11 mouse cellular contexts compared by ENCODE assay signal in the genomic region with DNA sequence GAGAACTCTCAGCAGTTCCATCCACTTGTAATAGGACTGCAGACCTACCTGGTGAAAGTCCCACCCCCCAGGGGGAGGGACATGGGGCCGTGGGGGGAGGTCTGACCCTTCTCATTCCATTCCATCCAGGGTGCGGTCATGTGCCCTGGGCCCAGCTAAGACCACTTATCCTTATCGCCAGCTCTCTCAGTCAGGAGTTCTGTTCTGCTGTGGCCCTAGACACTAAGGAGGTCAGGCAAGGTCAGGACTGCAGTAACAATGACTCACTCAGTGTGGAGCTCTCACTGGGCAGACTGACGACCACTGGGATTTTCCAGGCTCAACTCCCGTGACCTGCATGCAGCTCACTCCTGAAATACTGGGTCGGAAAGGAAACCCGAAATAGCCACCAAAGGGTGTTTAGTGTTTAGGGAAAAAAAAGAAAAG. TPM values are rescaled to one million over a fixed set of nuclear protein-coding genes. Genes with fewer than 3 reads are reported as not detected.
DNase-seq lines count a peak whose midpoint lies in the region; ATAC-seq and TF ChIP-seq lines count a peak whose summit lies in the region.
"Had no signal": no experiment of that assay in that cellular context is flagged by ENCODE, and none has a peak within 500 bp of the region (broad histone marks: within the 10 kb centered on the region; RNA-seq: fewer than 3 reads in every experiment).

No protein-coding gene starts in this region.

- H3K9me3 ChIP-seq in limb, embryonic 10.5 days (replicated peaks), result no peaks in the 10 kb centered on the region
- H3K9me3 ChIP-seq: liver, embryonic 13.5 days had no signal

- no peak for TF ChIP-seq POLR2A in lung, adult 2 months (IDR thresholded peaks at IDR 0.05; ENCODE audit: borderline replicate concordance, extremely low read depth, low read depth, low read length)
- TF ChIP-seq POLR2A in thymus, adult 2 months (IDR thresholded peaks at IDR 0.05; ENCODE audit: control insufficient read depth, extremely low read depth, insufficient read depth, low read length, poor library complexity), result no peak

- H3K27me3 ChIP-seq in limb, embryonic 10.5 days (ENCODE audit: low read depth, poor library complexity, severe bottlenecking), result no peaks in the 10 kb centered on the region
- H3K27me3 ChIP-seq in thymus, adult 2 months (ENCODE audit: control insufficient read depth, insufficient read depth, low read length), result no peaks in the 10 kb centered on the region

- H3K27ac ChIP-seq in limb, embryonic 10.5 days, result no peak overlapping the region
- H3K27ac ChIP-seq in thymus, adult 2 months (ENCODE audit: control insufficient read depth, insufficient read depth, low read length), result no peak overlapping the region
- H3K27ac ChIP-seq: liver, embryonic 13.5 days had no signal

- H3K4me3 ChIP-seq in lung, adult 2 months (replicated peaks; ENCODE audit: extremely low read depth, low read depth, low read length), result no peak overlapping the region
- H3K4me3 ChIP-seq in limb, embryonic 10.5 days, result no peak overlapping the region
- no peak overlapping the region for H3K4me3 ChIP-seq in thymus, adult 2 months (ENCODE audit: control insufficient read depth, insufficient read depth, low read length)
- H3K4me3 ChIP-seq: erythroblast, embryonic 14.5 days; liver, embryonic 13.5 days had no signal

- no peaks in the 10 kb centered on the region for H3K36me3 ChIP-seq in limb, embryonic 10.5 days
- H3K36me3 ChIP-seq in thymus, adult 2 months (ENCODE audit: control insufficient read depth, insufficient read depth, low read length), result no peaks in the 10 kb centered on the region
- H3K36me3 ChIP-seq: liver, embryonic 13.5 days had no signal

- ATAC-seq in inflammation-experienced regulatory T-cells, adult 6 months, result no peak

- WGBS in lung, adult 2 months, result 42% methylated on average over 7 of the region's 7 CpGs
- WGBS in limb, embryonic 10.5 days, result 53% methylated on average over 7 of the region's 7 CpGs
- 92% methylated on average over 7 of the region's 7 CpGs for WGBS in thymus, adult 2 months

- H3K4me1 ChIP-seq in lung, adult 2 months (ENCODE audit: control insufficient read depth, insufficient read depth, low read length), result no peaks in the 10 kb centered on the region
- H3K4me1 ChIP-seq in limb, embryonic 10.5 days, result 0 out of 2 replicates have a peak, but pooled peaks cover 4% of the 10 kb centered on the region
- no peaks in the 10 kb centered on the region for H3K4me1 ChIP-seq in thymus, adult 2 months (replicated peaks; ENCODE audit: control insufficient read depth, insufficient read depth, low read length)
- H3K4me1 ChIP-seq: liver, embryonic 13.5 days had no signal

- DNase-seq in retina, embryonic 14.5 days (ENCODE audit: low spot score), result peak; percentile 14
- DNase-seq in retina, postnatal 1 day, result no peak
- DNase-seq in heart, adult 9 months (ENCODE audit: low spot score in 2 of 2), result peak; percentile 52 to 62
- DNase-seq in lung, adult 2 months, result peak; percentile 54
- DNase-seq in limb, embryonic 10.5 days (ENCODE audit: low spot score), result no peak
- no peak for DNase-seq in thymus, adult 2 months
- no peak for DNase-seq in right cerebral cortex, postnatal 36 days (ENCODE audit: low spot score in 2 of 2)
- DNase-seq: layer of hippocampus, postnatal 36 days; liver, embryonic 13.5 days had no signal

- TF ChIP-seq CTCF in lung, adult 2 months (IDR thresholded peaks at IDR 0.05; ENCODE audit: insufficient read depth, low read length), result no peak
- TF ChIP-seq CTCF in thymus, adult 2 months (IDR thresholded peaks at IDR 0.05; ENCODE audit: borderline replicate concordance, control insufficient read depth, extremely low read depth, insufficient read depth, low read length, poor library complexity), result no peak

RNA-seq across cellular contexts. Expression of gene Pip5k1b, which starts 16.1 kb away (rescaled TPM):
- 7.3 and 8.7 TPM in 2 replicates for polyA plus RNA-seq in lung, adult 2 months (2012; rRNA removed)
- polyA plus RNA-seq in inflammation-experienced regulatory T-cells, adult 6 months (2017; shearing (Covaris generic)), result 1 to 10 TPM in 2 of 3 experiments, under 1 TPM in 1; 0.36 to 9.4 (median 6.9) TPM
- polyA plus RNA-seq in limb, embryonic 10.5 days (2016; fragmentation: Nextera tagmentation; extraction: Ambion mirVana), result 0.28 and 0.50 TPM in 2 replicates
- polyA plus RNA-seq in thymus, adult 2 months (2012; rRNA removed), result 5.0 TPM in 2 replicates

Comparison
In these comparisons a context has a peak if more than half of its experiments do, and no peak if none do; other contexts are left out.
1. DNase-seq: peak in retina, embryonic 14.5 days (single experiment), heart, adult 9 months (2 of 2) and lung, adult 2 months (single experiment); none in retina, postnatal 1 day (single experiment), limb, embryonic 10.5 days (single experiment), thymus, adult 2 months (single experiment) and right cerebral cortex, postnatal 36 days (0 of 2).